Mouse (Mus musculus): Measurements from ENCODE around the gene Cnmd.

GRCm38 (mm10) chr14:79621143-79621542 is 40.8 kb downstream of the Cnmd start:
- TF ChIP-seq TAL1 (IDR thresholded peaks at IDR 0.05; ENCODE audit: low read length): no peak
- TF ChIP-seq GATA1 (IDR thresholded peaks at IDR 0.05; ENCODE audit: low read length): no peak

All from erythroblast, embryonic 14.5 days (primary cell).